Mouse (Mus musculus): ENCODE data around the gene Mobp.

Mobp gene

GRCm38 (mm10) chr9:120134529-120135160 is 14.9 kb upstream of the Mobp start:
- in situ Hi-C loops (cut with MboI, MseI) = loop anchor here (5.0 kb wide), 1 partner anchor 38 kb away; no protein-coding TSS in a partner anchor

- in situ Hi-C loops (cut with MboI, MseI) = loop anchor here (5.0 kb wide), 1 partner anchor 37 kb away; no protein-coding TSS in a partner anchor
These were observed 14.1 kb upstream of the Mobp start for GRCm38 (mm10) chr9:120135454-120135853.

- in situ Hi-C loops (cut with MboI, MseI) = no loop called here
These were observed 8.9 kb upstream of the Mobp start for GRCm38 (mm10) chr9:120140652-120141051.

GRCm38 (mm10) chr9:120144474-120144873 is 5.0 kb upstream of the Mobp start:
- in situ Hi-C loops (cut with MboI, MseI) = no loop called here

GRCm38 (mm10) chr9:120151152-120151551 is 1.6 kb downstream of the Mobp start:
- in situ Hi-C loops (cut with MboI, MseI) = no loop called here

- in situ Hi-C loops (cut with MboI, MseI) = no loop called here
These were observed 2.4 kb downstream of the Mobp start for GRCm38 (mm10) chr9:120151906-120152399.

GRCm38 (mm10) chr9:120158047-120158446 is 8.5 kb downstream of the Mobp start:
- in situ Hi-C loops (cut with MboI, MseI) = no loop called here

GRCm38 (mm10) chr9:120163862-120164261 is 14.4 kb downstream of the Mobp start:
- in situ Hi-C loops (cut with MboI, MseI) = no loop called here

- in situ Hi-C loops (cut with MboI, MseI) = no loop called here
These were observed 18.3 kb downstream of the Mobp start for GRCm38 (mm10) chr9:120167826-120168225.

- in situ Hi-C loops (cut with MboI, MseI) = loop anchor here (5.0 kb wide), 1 partner anchor 34 kb away; no protein-coding TSS in a partner anchor
These were observed 21.8 kb downstream of the Mobp start for GRCm38 (mm10) chr9:120171295-120171694.

- in situ Hi-C loops (cut with MboI, MseI) = loop anchor here (5.0 kb wide), 1 partner anchor 37 kb away; no protein-coding TSS in a partner anchor
These were observed 25.1 kb downstream of the Mobp start for GRCm38 (mm10) chr9:120174436-120175137.

GRCm38 (mm10) chr9:120178813-120179212 is 29.3 kb downstream of the Mobp start:
- in situ Hi-C loops (cut with MboI, MseI) = no loop called here

GRCm38 (mm10) chr9:120184499-120184898 is 35.0 kb downstream of the Mobp start:
- in situ Hi-C loops (cut with MboI, MseI) = no loop called here

- in situ Hi-C loops (cut with MboI, MseI) = no loop called here
These were observed 37.3 kb downstream of the Mobp start for GRCm38 (mm10) chr9:120186856-120187255.

- in situ Hi-C loops (cut with MboI, MseI) = loop anchor here (10.0 kb wide), 1 partner anchor 346 kb away; no protein-coding TSS in a partner anchor
These were observed 41.4 kb downstream of the Mobp start for GRCm38 (mm10) chr9:120190891-120191290.

- in situ Hi-C loops (cut with MboI, MseI) = loop anchor here (10.0 kb wide), 1 partner anchor 347 kb away; no protein-coding TSS in a partner anchor
These were observed 42.0 kb downstream of the Mobp start for GRCm38 (mm10) chr9:120191362-120192098.

- in situ Hi-C loops (cut with MboI, MseI) = loop anchor here (10.0 kb wide), 1 partner anchor 348 kb away; no protein-coding TSS in a partner anchor
These were observed 43.2 kb downstream of the Mobp start for GRCm38 (mm10) chr9:120192742-120193141.

- in situ Hi-C loops (cut with MboI, MseI) = no loop called here
These were observed 51.4 kb downstream of the Mobp start for GRCm38 (mm10) chr9:120200873-120201272.

- in situ Hi-C loops (cut with MboI, MseI) = no loop called here
These were observed 52.2 kb downstream of the Mobp start for GRCm38 (mm10) chr9:120201743-120202142.

- in situ Hi-C loops (cut with MboI, MseI) = no loop called here
These were observed 53.2 kb downstream of the Mobp start for GRCm38 (mm10) chr9:120202683-120203082.

GRCm38 (mm10) chr9:120203936-120204335 is 54.4 kb downstream of the Mobp start:
- in situ Hi-C loops (cut with MboI, MseI) = no loop called here

- in situ Hi-C loops (cut with MboI, MseI) = no loop called here
These were observed 57.4 kb downstream of the Mobp start for GRCm38 (mm10) chr9:120206897-120207296.

All from T-helper 2 cell (primary cell).